Mouse (Mus musculus) CH12.LX (cell line): ENCODE results near the gene Prl2a1. TPM values are rescaled to one million over a fixed set of nuclear protein-coding genes. Genes with fewer than 3 reads are reported as not detected.

Experiments used
- polyA plus RNA-seq: library from polyadenylated mRNA; unstranded; fragments of >175 nt; gene quantifications from 2 replicates; pipeline ENCODE4 v1.2.1, GENCODE M21; 2012; ENCODE audit warnings: low read depth; ENCODE audit not compliant: insufficient read length
- total RNA-seq, 2 experiments: library from RNA; depleted of rRNA; stranded (reverse); fragments of 300-350 nt in 1 of 2; fragments of >200 nt in 1 of 2; gene quantifications; 2 replicates each; pipeline ENCODE4 v1.2.3; 2012 to 2014

The Prl2a1 gene
- total and polyA plus RNA-seq, 3 experiments: not detected

Other genes with a start within 250 kb of the Prl2a1 start
- gene Prl8a9, start 237.0 kb upstream of the Prl2a1 start, total RNA-seq (2012; rRNA removed): not detected in 2 replicates
- not detected in 2 replicates for gene Prl8a9, start 237.0 kb upstream of the Prl2a1 start, total RNA-seq (2014; rRNA removed)
- not detected in 2 replicates for gene Prl8a9, start 237.0 kb upstream of the Prl2a1 start, polyA plus RNA-seq
- not detected in 2 replicates for gene Prl8a1, start 219.5 kb upstream of the Prl2a1 start, total RNA-seq (2012; rRNA removed)
- gene Prl8a1, start 219.5 kb upstream of the Prl2a1 start, total RNA-seq (2014; rRNA removed): not detected in 2 replicates
- not detected in 2 replicates for gene Prl8a1, start 219.5 kb upstream of the Prl2a1 start, polyA plus RNA-seq
- gene Prl7b1, start 191.1 kb upstream of the Prl2a1 start, total RNA-seq (2012; rRNA removed): not detected in 2 replicates
- not detected in 2 replicates for gene Prl7b1, start 191.1 kb upstream of the Prl2a1 start, total RNA-seq (2014; rRNA removed)
- gene Prl7b1, start 191.1 kb upstream of the Prl2a1 start, polyA plus RNA-seq: not detected in 2 replicates
- gene Prl7a1, start 159.2 kb upstream of the Prl2a1 start, total RNA-seq (2012; rRNA removed): not detected in 2 replicates
- gene Prl7a1, start 159.2 kb upstream of the Prl2a1 start, total RNA-seq (2014; rRNA removed): not detected in 2 replicates
- not detected in 2 replicates for gene Prl7a1, start 159.2 kb upstream of the Prl2a1 start, polyA plus RNA-seq
- gene Prl7a2, start 133.6 kb upstream of the Prl2a1 start, total RNA-seq (2012; rRNA removed): not detected in 2 replicates
- gene Prl7a2, start 133.6 kb upstream of the Prl2a1 start, total RNA-seq (2014; rRNA removed): not detected in 2 replicates
- gene Prl7a2, start 133.6 kb upstream of the Prl2a1 start, polyA plus RNA-seq: not detected in 2 replicates
- gene Prl7d1, start 84.9 kb upstream of the Prl2a1 start, total RNA-seq (2012; rRNA removed): not detected in 2 replicates
- not detected in 2 replicates for gene Prl7d1, start 84.9 kb upstream of the Prl2a1 start, total RNA-seq (2014; rRNA removed)
- not detected in 2 replicates for gene Prl7d1, start 84.9 kb upstream of the Prl2a1 start, polyA plus RNA-seq
- not detected in 2 replicates for gene Prl7c1, start 20.9 kb upstream of the Prl2a1 start, total RNA-seq (2012; rRNA removed)
- not detected in 2 replicates for gene Prl7c1, start 20.9 kb upstream of the Prl2a1 start, total RNA-seq (2014; rRNA removed)
- gene Prl7c1, start 20.9 kb upstream of the Prl2a1 start, polyA plus RNA-seq: not detected in 2 replicates
- not detected in 2 replicates for gene Prl2c1, start 47.7 kb downstream of the Prl2a1 start, total RNA-seq (2012; rRNA removed)
- gene Prl2c1, start 47.7 kb downstream of the Prl2a1 start, total RNA-seq (2014; rRNA removed): not detected in 2 replicates
- not detected in 2 replicates for gene Prl2c1, start 47.7 kb downstream of the Prl2a1 start, polyA plus RNA-seq
- gene Prl4a1, start 214.6 kb downstream of the Prl2a1 start, total RNA-seq (2012; rRNA removed): not detected in 2 replicates
- gene Prl4a1, start 214.6 kb downstream of the Prl2a1 start, total RNA-seq (2014; rRNA removed): not detected in 2 replicates
- not detected in 2 replicates for gene Prl4a1, start 214.6 kb downstream of the Prl2a1 start, polyA plus RNA-seq